Mouse (Mus musculus) thymus, postnatal 14 days (tissue): ENCODE measurements around the gene Mlh1.

ENCODE experiments used
- DNase-seq: peaks from one replicate; pipeline ENCODE4 v3.0.0; 2021

Mlh1 gene

GRCm38 (mm10) chr9:111285061-111285460, 13.5 kb upstream of the Mlh1 start:
- DNase-seq, result no peak

DNA sequence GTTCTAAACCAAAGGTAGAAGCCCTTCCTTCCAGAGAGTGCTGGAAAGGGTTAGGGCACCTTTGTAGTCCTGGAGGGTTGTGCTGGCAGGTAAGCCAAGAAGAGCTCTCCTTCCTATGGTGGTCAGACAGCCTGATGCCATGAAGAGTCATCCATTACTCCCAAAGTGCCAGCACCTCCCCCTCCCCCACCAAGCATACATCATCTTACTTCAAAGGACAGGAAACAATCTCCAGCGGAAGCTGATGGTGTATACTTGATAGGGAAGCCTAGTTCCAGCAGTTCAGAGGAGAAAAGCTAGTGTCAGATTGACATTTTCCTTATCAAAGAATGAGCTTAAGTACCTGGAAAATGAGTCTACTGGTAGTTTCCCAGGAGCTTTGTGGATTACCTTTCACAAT, 3.6 kb upstream of the Mlh1 start:
- peak; percentile 48 for DNase-seq

DNA sequence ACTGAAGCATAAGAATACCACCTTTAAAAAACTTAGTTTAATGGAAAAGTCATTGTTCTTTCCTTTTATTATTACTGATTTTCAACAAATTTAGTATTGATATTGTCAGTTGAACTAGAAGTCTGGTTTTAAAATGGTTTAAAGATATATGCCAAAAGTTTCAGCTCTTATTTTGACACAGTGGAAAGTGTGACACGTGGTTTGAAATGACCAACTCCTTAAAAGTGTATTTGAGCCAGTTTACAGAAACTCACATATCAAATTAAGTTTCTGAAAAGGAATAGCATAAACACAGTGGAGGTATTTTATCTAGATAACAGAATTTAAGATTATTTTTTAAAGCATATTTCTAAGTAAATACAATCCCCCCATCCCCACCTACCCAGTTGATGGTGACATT, 2.4 kb upstream of the Mlh1 start:
- DNase-seq, result no peak

DNA sequence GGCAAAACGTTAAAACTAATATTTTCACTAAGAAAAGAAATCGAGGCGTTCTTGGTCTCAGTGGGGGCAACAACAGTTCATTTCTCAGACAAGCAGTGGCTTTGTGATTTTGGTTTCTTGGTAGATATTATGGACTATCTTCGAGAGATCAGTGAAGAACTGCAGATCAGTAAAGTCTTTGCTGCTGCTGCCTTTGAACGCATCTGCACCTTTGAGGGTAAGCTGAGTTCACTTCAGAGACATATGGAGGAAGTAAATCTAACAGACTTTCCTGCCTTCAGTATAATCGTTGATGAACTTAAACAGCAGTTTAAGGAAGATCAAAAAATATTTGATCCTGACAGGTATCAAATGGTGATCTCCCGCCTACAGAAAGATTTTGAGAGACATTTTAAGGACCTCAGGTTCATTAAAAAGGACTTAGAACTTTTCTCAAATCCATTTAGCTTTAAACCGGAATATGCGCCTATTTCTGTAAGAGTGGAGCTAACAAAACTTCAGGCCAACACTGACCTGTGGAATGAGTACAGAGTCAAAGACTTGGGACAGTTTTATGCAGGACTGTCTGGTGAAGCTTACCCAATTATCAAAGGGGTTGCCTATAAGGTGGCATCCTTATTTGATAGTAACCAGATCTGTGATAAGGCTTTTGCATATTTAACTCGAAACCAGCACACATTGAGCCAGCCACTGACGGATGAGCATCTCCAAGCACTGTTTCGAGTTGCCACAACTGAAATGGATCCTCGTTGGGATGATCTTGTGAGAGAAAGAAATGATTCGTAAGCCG, 1.6 kb upstream of the Mlh1 start:
- DNase-seq, result peak; percentile 38

DNA sequence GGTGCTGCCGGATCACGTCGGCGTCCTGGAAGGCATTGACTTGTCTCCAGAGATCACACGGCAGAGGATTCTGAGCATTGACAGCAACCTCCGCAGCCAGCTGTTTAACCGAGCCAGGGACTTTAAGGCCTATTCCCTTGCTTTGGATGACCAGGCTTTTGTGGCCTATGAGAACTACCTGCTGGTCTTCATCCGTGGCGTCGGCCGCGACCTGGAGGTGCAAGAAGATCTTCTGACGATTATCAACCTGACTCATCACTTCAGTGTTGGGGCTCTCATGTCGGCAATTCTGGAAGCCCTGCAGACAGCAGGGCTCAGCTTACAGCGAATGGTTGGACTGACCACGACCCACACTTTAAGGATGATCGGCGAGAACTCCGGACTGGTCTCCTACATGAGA, 765 bp upstream of the Mlh1 start:
- no peak for DNase-seq

GRCm38 (mm10) chr9:111271056-111271433, 546 bp downstream of the Mlh1 start:
- DNase-seq, result no peak

DNA sequence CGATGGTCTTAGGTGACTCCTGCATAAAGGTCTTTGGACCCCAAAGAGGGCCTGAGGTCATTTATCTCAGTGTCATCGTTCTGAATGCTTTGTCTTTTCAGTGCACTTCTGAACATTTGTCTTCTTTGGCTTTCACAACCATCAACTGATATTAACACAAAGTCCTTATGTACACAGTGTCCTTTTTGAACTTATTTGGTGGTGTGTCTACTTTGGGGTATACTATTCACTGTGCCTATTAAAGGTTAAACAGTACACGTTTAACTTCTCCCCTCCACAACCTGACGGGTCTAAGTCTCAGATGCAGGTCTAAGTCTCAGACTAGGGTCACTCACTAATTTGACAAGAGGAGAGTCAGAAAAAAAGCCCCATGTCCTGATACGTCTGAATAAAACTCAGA, 985 bp downstream of the Mlh1 start:
- no peak for DNase-seq

GRCm38 (mm10) chr9:111267998-111268397, 3.6 kb downstream of the Mlh1 start:
- DNase-seq, result no peak

DNA sequence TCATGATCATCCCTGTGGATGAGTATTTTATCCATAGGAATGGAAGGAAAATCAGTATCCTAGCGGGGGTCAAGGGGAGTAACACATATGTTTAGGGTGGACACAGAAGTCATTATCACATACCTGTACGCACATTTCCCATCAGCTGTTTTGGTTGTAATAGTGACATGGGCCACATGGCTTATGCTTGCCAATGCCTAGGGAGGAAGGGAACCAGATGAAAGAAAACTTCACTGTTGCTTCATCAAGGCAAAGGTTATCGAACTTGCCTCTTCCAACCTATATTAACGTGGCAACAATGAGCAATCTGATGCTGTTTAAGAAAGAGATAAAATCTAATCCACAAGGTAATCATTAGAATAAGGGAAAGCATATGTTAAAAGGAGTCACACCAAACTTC, 10.2 kb downstream of the Mlh1 start:
- DNase-seq, result no peak

GRCm38 (mm10) chr9:111260360-111260985, 11.1 kb downstream of the Mlh1 start:
- no peak for DNase-seq

- no peak for DNase-seq
These were observed 19.3 kb downstream of the Mlh1 start for GRCm38 (mm10) chr9:111252161-111252869.

GRCm38 (mm10) chr9:111247682-111248246, 23.8 kb downstream of the Mlh1 start:
- DNase-seq, result peak; percentile 46

GRCm38 (mm10) chr9:111245546-111245945, 26.0 kb downstream of the Mlh1 start:
- no peak for DNase-seq

GRCm38 (mm10) chr9:111243384-111243783, 28.2 kb downstream of the Mlh1 start:
- no peak for DNase-seq

- DNase-seq, result no peak
These were observed 31.8 kb downstream of the Mlh1 start for GRCm38 (mm10) chr9:111239821-111240220.

DNA sequence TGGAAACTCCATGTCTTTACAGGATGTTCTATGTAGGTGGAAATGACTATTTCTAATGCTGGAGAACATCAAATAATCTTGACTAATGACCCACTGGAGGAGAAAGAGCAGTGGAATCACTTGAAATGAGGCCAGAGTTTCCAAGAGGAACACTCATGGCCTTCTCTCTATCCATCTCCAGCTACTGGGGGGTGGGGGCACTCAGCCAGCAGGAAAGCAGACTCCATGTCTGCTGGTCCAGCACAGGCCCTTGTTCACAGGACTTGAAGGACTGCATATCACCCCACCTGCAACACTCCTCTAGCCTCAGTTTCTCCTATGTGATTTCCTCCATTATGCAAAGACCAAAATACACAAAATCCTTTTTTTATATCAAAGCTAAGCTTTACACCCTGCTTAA, 33.9 kb downstream of the Mlh1 start:
- DNase-seq, result no peak

GRCm38 (mm10) chr9:111234701-111235100, 36.9 kb downstream of the Mlh1 start:
- DNase-seq, result no peak

DNA sequence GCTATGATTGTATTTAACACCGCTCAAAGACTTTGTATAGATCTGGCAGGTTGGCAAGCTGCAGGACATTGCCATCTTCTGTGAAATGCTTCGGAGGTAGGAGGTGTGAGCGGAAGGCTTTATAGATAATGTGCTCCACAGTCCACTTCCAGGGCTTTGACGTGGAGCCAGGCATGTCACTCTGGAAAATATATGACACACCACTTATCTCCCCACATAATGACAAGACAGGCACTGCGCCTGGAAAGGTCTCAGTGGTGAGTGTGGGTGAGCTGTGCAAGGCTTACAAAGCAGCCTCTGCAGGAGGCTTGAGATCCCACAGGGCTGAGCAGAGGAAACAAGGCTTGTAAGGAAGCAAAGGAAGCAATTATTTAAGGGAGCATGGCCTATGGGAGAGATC, 43.1 kb downstream of the Mlh1 start:
- DNase-seq, result no peak

DNA sequence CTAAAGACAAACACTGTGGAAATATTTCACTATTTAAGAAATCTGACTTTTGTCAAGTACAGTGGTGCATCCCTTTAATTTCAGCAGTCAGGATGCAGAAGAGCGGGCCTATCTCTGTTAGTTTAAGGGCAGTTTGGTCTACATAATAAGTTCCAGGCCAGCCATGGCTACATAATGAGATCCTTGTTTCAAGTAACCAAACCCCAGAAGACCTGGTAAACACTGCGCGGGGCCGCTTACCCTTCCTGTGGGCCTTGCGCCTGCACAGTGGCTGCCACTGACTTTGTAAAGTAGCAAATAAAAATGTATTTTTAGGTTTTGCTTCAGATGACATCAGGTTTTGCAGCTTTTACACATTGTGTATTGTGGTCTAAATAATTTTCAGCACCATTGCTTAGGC, 48.2 kb downstream of the Mlh1 start:
- no peak for DNase-seq

- no peak for DNase-seq
These were observed 50.0 kb downstream of the Mlh1 start for GRCm38 (mm10) chr9:111221580-111221979.

- no peak for DNase-seq
These were observed 51.0 kb downstream of the Mlh1 start for GRCm38 (mm10) chr9:111220551-111221080.

DNA sequence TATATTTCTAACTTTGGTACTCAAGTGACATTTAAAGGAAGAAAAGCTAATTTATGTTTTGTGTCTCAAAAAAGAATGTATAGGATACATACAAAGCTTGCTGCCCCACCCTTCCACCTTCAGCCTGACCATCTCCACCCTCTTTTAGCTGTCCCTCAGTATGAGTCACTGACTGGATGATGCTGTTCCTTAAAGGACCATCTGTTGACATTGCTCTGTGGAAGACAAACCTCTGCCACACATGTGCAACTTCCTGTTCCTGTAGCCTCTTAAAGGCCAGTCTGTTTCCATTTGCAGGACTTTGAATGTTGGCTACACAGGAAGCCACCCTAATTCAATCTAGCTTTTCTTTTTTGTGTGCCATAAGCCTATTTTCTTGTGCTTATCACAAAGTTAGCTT, 55.2 kb downstream of the Mlh1 start:
- DNase-seq, result no peak

DNA sequence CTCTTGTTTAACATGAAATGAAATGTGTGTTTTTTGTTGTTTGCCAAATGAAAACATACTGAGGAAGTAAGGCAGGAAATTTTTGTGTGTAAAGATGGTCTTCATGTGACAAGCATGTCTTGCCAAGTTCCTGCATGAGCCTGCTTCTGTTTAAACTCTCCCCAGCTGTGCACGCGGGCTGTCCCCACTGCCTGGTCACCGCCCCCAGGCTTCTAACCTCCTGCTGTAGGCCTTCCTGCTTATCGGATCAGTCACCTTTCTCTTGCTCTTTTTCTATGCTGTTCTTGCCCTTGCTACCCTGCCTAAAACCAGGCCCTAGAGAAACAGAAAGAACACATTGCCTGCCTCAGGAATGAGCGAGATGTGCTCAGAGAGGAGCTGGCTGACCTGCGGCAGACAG, 58.1 kb downstream of the Mlh1 start:
- DNase-seq, result no peak
